Mouse (Mus musculus) cortical plate, adult 2 months (tissue): Measurements from ENCODE around the gene Oxnad1.

ENCODE experiments used
- CTCF ChIP-seq: fragments of 200-500 bp; IDR thresholded peaks from 2 replicates; pipeline ENCODE4 v1.5.1; 2011; ENCODE audit warnings: mild to moderate bottlenecking, control low read depth, low read length; ENCODE audit not compliant: insufficient read depth; ENCODE audit errors: extremely low read depth
- POLR2A ChIP-seq: fragments of 200-500 bp; IDR thresholded peaks from 2 replicates; pipeline ENCODE4 v1.6.1; 2011; ENCODE audit warnings: mild to moderate bottlenecking, low read length, control low read depth; ENCODE audit not compliant: insufficient read depth; ENCODE audit errors: extremely low read depth

DNA sequence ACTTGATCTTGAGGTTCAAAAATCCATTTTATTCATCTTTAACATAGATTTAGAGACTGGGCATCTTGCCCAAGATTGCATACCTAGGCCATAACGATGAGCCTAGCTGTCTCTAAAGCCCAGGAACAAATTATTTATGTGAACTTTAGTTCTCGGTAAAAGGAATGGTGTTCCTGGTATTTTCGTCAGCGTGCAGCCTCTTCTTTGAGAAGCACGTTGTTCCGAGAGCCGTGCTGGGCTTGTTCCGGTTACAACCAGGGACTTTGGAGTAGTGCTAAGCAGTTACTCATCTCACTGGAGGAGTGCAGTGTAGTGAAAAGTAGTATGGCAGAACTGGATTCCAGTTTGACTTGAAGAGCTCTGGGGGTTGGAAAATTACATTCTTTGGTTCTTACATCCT is 1.1 kb downstream of the Oxnad1 start:
- TF ChIP-seq CTCF (no peak), POLR2A (no peak)
